Mouse (Mus musculus): Measurements from ENCODE around the gene Bmx.

DNA sequence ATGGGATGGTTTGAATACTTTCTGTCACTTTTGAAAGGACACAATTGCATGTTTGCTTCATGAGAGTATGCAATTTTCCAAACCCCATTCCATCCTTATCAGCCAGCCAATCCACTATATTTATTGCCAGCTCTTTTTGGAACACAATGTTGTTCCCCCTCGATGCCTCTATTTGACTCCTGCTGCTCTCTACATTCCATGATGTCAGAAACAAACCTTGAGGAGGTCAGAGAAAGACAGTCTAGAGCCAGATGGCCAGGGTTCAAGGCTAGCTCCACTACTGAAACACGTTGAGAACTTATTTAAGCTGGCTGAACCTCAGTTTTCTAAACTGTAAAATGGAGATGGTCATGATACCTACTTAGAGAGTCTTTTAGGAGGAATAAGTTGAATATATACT, 48.3 kb upstream of the Bmx start:
- TF ChIP-seq CTCF (IDR thresholded peaks at IDR 0.05; ENCODE audit: low read depth, low read length) (no peak), POLR2A (IDR thresholded peaks at IDR 0.05; ENCODE audit: insufficient read depth, low read length) (no peak)
